ENCODE assay signal across 1 mouse cellular context in genomic region chr7:127116331-127116935, GRCm38 (mm10).
TF ChIP-seq lines count a peak whose summit lies in the region.

No protein-coding gene starts in this region.

TF ChIP-seq in CH12.LX, 34 proteins besides CTCF, POLR2A, EP300 and RAD21 (continued from another document):
- no peak for TF ChIP-seq CHD2 (IDR thresholded peaks at IDR 0.05; ENCODE audit: low read length)
- TF ChIP-seq USF1 (IDR thresholded peaks at IDR 0.05; ENCODE audit: low read depth, low read length): no peak
- TF ChIP-seq GABPA (IDR thresholded peaks at IDR 0.05; ENCODE audit: insufficient replicate concordance, low read depth, low read length): no peak
- TF ChIP-seq JUN (IDR thresholded peaks at IDR 0.05; ENCODE audit: insufficient read depth, low read depth, low read length): no peak
- TF ChIP-seq HCFC1 (IDR thresholded peaks at IDR 0.05; ENCODE audit: low read depth, low read length): no peak
- no peak for TF ChIP-seq CHD1 (IDR thresholded peaks at IDR 0.05; ENCODE audit: low read depth, low read length)
- no peak for TF ChIP-seq MXI1 (IDR thresholded peaks at IDR 0.05; ENCODE audit: low read depth, low read length)
- TF ChIP-seq ZNF384 (IDR thresholded peaks at IDR 0.05; ENCODE audit: low read depth, low read length): peak; percentile 46; the same call in 1 of the 2 replicates
- TF ChIP-seq USF2 (conservative IDR thresholded peaks at IDR 0.05; ENCODE audit: low read depth, low read length): no peak
- no peak for TF ChIP-seq UBTF (IDR thresholded peaks at IDR 0.05; ENCODE audit: low read depth, low read length)
- peak; percentile 53 for TF ChIP-seq ETS1 (conservative IDR thresholded peaks at IDR 0.05; ENCODE audit: low read depth, low read length)
- TF ChIP-seq MYC (IDR thresholded peaks at IDR 0.05; ENCODE audit: low read depth, low read length): 0 out of 2 replicates have a peak, but pooled peaks have one; percentile 51
- TF ChIP-seq MEF2A (IDR thresholded peaks at IDR 0.05; ENCODE audit: borderline replicate concordance, low read depth, low read length): peak; percentile 7; the same call in 1 of the 2 replicates
- peak; percentile 48 for TF ChIP-seq IRF4 (IDR thresholded peaks at IDR 0.05; ENCODE audit: low read depth, low read length)
- no peak; the same call in 1 of the 2 replicates for TF ChIP-seq SIN3A (IDR thresholded peaks at IDR 0.05; ENCODE audit: low read length)
- no peak for TF ChIP-seq NELFE (IDR thresholded peaks at IDR 0.05; ENCODE audit: low read depth, low read length)
- TF ChIP-seq MAZ (IDR thresholded peaks at IDR 0.05; ENCODE audit: low read depth, low read length): no peak
- TF ChIP-seq JUND (conservative IDR thresholded peaks at IDR 0.05; ENCODE audit: low read depth, low read length): peak; percentile 63
- no peak for TF ChIP-seq E2F4 (IDR thresholded peaks at IDR 0.05; ENCODE audit: insufficient replicate concordance, low read depth, low read length)
- TF ChIP-seq ZKSCAN1 (IDR thresholded peaks at IDR 0.05; ENCODE audit: borderline replicate concordance, low read depth, low read length): no peak
- no peak for TF ChIP-seq NRF1 (IDR thresholded peaks at IDR 0.05; ENCODE audit: low read depth, low read length)
- TF ChIP-seq KAT2A (IDR thresholded peaks at IDR 0.05; ENCODE audit: insufficient replicate concordance, low read length): no peak
- peak; percentile 87 for TF ChIP-seq TCF12 (IDR thresholded peaks at IDR 0.05; ENCODE audit: low read depth, low read length)
- TF ChIP-seq ZMIZ1 (IDR thresholded peaks at IDR 0.05; ENCODE audit: low read depth, low read length): no peak
- TF ChIP-seq POLR2AphosphoS2 (IDR thresholded peaks at IDR 0.05; ENCODE audit: low read depth, low read length): no peak
- TF ChIP-seq MAX (IDR thresholded peaks at IDR 0.05; ENCODE audit: low read length): 0 out of 2 replicates have a peak, but pooled peaks have one; percentile 18
- TF ChIP-seq BHLHE40 (IDR thresholded peaks at IDR 0.05; ENCODE audit: low read depth, low read length): peak; percentile 90
- TF ChIP-seq MAFK (IDR thresholded peaks at IDR 0.05; ENCODE audit: insufficient replicate concordance, low read length): no peak
- no peak for TF ChIP-seq PAX5 (IDR thresholded peaks at IDR 0.05; ENCODE audit: low read length)
- TF ChIP-seq RCOR1 (conservative IDR thresholded peaks at IDR 0.05; ENCODE audit: low read depth, low read length): no peak
- no peak for TF ChIP-seq TBP (conservative IDR thresholded peaks at IDR 0.05; ENCODE audit: low read depth, low read length)
TF ChIP-seq in CH12.LX: peak in this region for 9.
